Mouse (Mus musculus) heart, embryonic 16.5 days (tissue): ENCODE results near the gene Foxf2. TPM values are rescaled to one million over a fixed set of nuclear protein-coding genes. Genes with fewer than 3 reads are reported as not detected.
A peak's percentile ranks its signal among the peaks of the same experiment; 100 is the strongest.

Source experiments
- ATAC-seq: fragments of 200-750 bp; cut with Nextera tagmentation; replicated peaks from 2 replicates; pipeline ENCODE4 v1.8.0; 2017; ENCODE audit warnings: moderate number of reproducible peaks; ENCODE audit not compliant: insufficient read depth, low FRiP score; ENCODE audit errors: extremely low read depth
- H3K27ac ChIP-seq: fragments of 300-500 bp; sonication (generic); 2 replicates; pipeline ENCODE4 v1.5.1; 2014; ENCODE audit warnings: mild to moderate bottlenecking, low read length, control low read depth, moderate library complexity
- H3K27me3 ChIP-seq: fragments of 300-500 bp; sonication (generic); 2 replicates; pipeline ENCODE4 v1.6.1; 2014; ENCODE audit warnings: low read length, mixed read lengths; ENCODE audit not compliant: control insufficient read depth, insufficient read depth
- H3K36me3 ChIP-seq: fragments of 300-500 bp; sonication (generic); 2 replicates; pipeline ENCODE4 v1.6.1; 2014; ENCODE audit not compliant: control insufficient read depth, insufficient read depth
- H3K4me1 ChIP-seq: fragments of 300-500 bp; sonication (generic); 2 replicates; pipeline ENCODE4 v1.6.1; 2014; ENCODE audit warnings: low read length, mixed read lengths; ENCODE audit not compliant: control insufficient read depth, insufficient read depth
- H3K4me2 ChIP-seq: fragments of 300-500 bp; sonication (generic); 2 replicates; pipeline ENCODE4 v1.6.1; 2014; ENCODE audit warnings: low read depth, mild to moderate bottlenecking, control low read depth, low read length
- H3K4me3 ChIP-seq: fragments of 300-500 bp; sonication (generic); 2 replicates; pipeline ENCODE4 v1.5.1; 2014; ENCODE audit warnings: mild to moderate bottlenecking, control low read depth, low read length
- H3K9ac ChIP-seq: fragments of 300-500 bp; sonication (generic); 2 replicates; pipeline ENCODE4 v1.6.1; 2014; ENCODE audit warnings: low read length, control low read depth
- H3K9me3 ChIP-seq: fragments of 300-500 bp; sonication (generic); replicated peaks from 2 replicates; pipeline ENCODE4 v1.6.1; 2016; ENCODE audit warnings: low read length; ENCODE audit not compliant: control insufficient read depth
- WGBS: fragments of 180-500 bp; shearing (Covaris S2); extraction: QIAGEN DNeasy Blood & Tissue Kit; methylation state at CpG from one replicate; pipeline ENCODE4 v1.1.7; 2014; 5-methylcytosine and 5-hydroxymethylcytosine counted together
- polyA plus RNA-seq: library from polyadenylated mRNA; unstranded; fragments of >200 nt; fragmentation: Nextera tagmentation; extraction: Ambion mirVana; gene quantifications from 2 replicates; pipeline ENCODE4 v1.2.1, GENCODE M21; 2015

Gene Foxf2
- 0.22 and 1.6 TPM in 2 replicates for polyA plus RNA-seq

- no peaks in the 10 kb centered on the region for H3K36me3 ChIP-seq
- peaks cover 95% of the 10 kb centered on the region for H3K27me3 ChIP-seq
- H3K27ac ChIP-seq: no peak within 1 kb of the TSS
- no peaks in the 10 kb centered on the region for H3K9me3 ChIP-seq
- H3K4me2 ChIP-seq: peak within 1 kb of the TSS; percentile 89
- WGBS: under 1% methylated on average over 51 of the region's 74 CpGs
- peaks cover 16% of the 10 kb centered on the region for H3K4me1 ChIP-seq
- no peak for ATAC-seq
- peak within 1 kb of the TSS; percentile 36; the same call in 1 of the 2 replicates for H3K9ac ChIP-seq
- peak within 1 kb of the TSS; percentile 60 for H3K4me3 ChIP-seq
Observed at GRCm38 (mm10) chr13:31625333-31626101, at the start of gene Foxf2. Foxf2 (plus strand) TSS chr13:31625816.

DNA sequence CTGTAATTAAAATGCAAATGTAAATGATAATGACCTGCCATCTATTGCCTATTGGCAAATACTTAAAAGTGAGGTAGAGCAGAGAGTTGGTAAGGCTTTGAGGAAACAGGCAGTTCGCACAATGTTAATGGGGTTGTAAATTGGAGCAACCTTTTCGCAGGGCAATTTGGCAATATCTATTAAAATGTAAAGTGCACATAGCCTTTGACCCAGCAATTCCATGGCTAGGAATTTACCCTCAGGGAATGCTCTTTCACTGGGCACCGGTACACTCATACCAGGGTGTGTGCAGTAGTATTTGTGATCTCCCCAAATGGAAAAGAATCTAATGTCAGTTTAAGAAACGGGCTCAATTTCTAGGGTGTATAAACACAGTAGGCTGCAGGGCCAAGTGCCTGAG lies 48.9 kb upstream of the Foxf2 start:
- WGBS: 77% methylated on average over 4 of the region's 4 CpGs
- H3K27me3 ChIP-seq: peaks cover 10% of the 10 kb centered on the region

DNA sequence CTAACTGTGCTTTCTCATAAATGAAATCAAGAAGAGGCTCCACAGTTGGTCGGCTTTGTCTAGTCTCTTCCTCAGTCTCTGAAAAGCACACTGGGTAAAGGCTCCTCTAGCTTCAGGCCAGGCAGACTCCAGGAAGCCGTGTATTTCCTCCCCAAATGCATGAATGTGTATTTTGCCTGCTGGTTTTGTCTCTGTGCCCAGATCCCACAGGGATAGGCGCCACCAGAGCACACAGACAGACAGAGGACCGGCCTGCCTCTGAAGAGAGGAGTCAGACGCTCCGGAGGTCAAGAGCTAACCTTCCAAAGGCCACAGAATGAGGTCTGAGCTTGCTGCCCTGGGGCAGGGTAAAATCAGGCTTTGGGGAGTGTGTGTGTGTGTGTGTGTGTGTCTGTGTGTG lies 48.0 kb upstream of the Foxf2 start:
- Histone ChIP-seq H3K9ac (no peak overlapping the region), H3K9me3 (no peaks in the 10 kb centered on the region), H3K4me3 (no peak overlapping the region), H3K4me2 (no peak overlapping the region), H3K27me3 (peaks cover 10% of the 10 kb centered on the region), H3K36me3 (no peaks in the 10 kb centered on the region), H3K4me1 (no peaks in the 10 kb centered on the region), H3K27ac (no peak overlapping the region)
- ATAC-seq: no peak; the same call in 1 of the 2 replicates
- WGBS: 44% methylated on average over 6 of the region's 6 CpGs

More for the DNA sequence above, 48.9 kb upstream of the Foxf2 start:
- H3K9me3 ChIP-seq: no peaks in the 10 kb centered on the region
- H3K27ac ChIP-seq: no peak overlapping the region
- no peak for ATAC-seq
- H3K4me1 ChIP-seq: no peaks in the 10 kb centered on the region
- no peak overlapping the region for H3K9ac ChIP-seq
- no peak overlapping the region for H3K4me3 ChIP-seq
- no peaks in the 10 kb centered on the region for H3K36me3 ChIP-seq
- no peak overlapping the region for H3K4me2 ChIP-seq

GRCm38 (mm10) chr13:31578389-31578788 lies 47.2 kb upstream of the Foxf2 start:
- H3K4me2 ChIP-seq: no peak overlapping the region
- H3K9ac ChIP-seq: no peak overlapping the region
- no peaks in the 10 kb centered on the region for H3K4me1 ChIP-seq
- no peak for ATAC-seq
- no peak overlapping the region for H3K27ac ChIP-seq
- no peaks in the 10 kb centered on the region for H3K9me3 ChIP-seq
- H3K36me3 ChIP-seq: no peaks in the 10 kb centered on the region
- 68% methylated on average over 10 of the region's 10 CpGs for WGBS
- H3K4me3 ChIP-seq: no peak overlapping the region
- H3K27me3 ChIP-seq: peaks cover 10% of the 10 kb centered on the region

DNA sequence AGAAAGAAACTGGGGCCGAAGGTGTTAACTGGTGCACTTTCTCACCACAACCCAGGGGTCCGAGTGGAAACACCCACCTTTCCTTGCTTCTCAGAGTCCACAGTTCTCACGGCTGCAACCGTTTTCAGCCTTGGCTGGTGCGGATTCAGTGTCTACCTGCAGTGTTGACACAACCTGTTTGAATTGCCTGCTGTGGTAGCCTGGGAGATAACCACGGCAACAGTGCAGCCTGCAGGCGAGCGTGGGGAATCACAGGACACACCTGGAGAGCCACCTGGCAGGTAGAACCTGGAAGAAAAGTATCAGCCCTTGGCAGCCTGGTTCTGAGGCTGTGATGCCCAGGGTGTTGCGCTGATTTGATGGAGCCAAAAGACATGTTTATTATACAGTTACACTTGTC lies 45.8 kb upstream of the Foxf2 start:
- Histone ChIP-seq H3K4me2 (no peak overlapping the region), H3K9me3 (no peaks in the 10 kb centered on the region), H3K36me3 (no peaks in the 10 kb centered on the region), H3K27ac (no peak overlapping the region), H3K27me3 (peaks cover 10% of the 10 kb centered on the region), H3K4me1 (no peaks in the 10 kb centered on the region), H3K9ac (no peak overlapping the region), H3K4me3 (no peak overlapping the region)
- ATAC-seq: no peak
- 53% methylated on average over 9 of the region's 9 CpGs for WGBS

DNA sequence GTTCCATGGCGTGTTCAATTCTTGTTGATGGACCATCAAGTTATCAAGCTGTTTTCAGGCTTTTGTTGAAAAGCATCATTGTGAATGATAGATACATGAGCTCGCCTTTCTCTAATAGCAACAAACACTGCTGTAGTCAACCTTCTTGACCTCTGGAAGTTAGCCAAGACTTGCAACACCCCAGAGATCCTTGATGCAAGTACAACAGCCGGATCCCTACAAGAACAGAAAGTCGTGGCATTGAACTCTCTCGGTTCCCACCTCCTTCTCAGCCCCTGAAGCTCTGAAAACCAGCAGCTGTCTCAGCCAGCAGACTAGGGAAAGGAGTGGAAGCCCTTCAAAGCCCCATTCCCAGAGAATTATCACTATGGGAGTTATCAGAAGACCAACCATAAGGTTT lies 38.3 kb upstream of the Foxf2 start:
- Histone ChIP-seq H3K36me3 (no peaks in the 10 kb centered on the region), H3K9ac (no peak overlapping the region), H3K4me2 (no peak overlapping the region), H3K27ac (no peak overlapping the region), H3K4me1 (no peaks in the 10 kb centered on the region; the same call in 1 of the 2 replicates), H3K4me3 (no peak overlapping the region), H3K9me3 (no peaks in the 10 kb centered on the region), H3K27me3 (no peaks in the 10 kb centered on the region; the same call in 1 of the 2 replicates)
- WGBS: 50% methylated on average over 5 of the region's 5 CpGs
- ATAC-seq: no peak

GRCm38 (mm10) chr13:31599576-31599975 lies 26.0 kb upstream of the Foxf2 start:
- Histone ChIP-seq H3K4me2 (no peak overlapping the region), H3K36me3 (no peaks in the 10 kb centered on the region), H3K4me1 (no peaks in the 10 kb centered on the region), H3K27me3 (no peaks in the 10 kb centered on the region), H3K27ac (no peak overlapping the region), H3K4me3 (no peak overlapping the region), H3K9ac (no peak overlapping the region), H3K9me3 (peaks cover 2% of the 10 kb centered on the region; the same call in 1 of the 2 replicates)
- WGBS: 65% methylated on average over 5 of the region's 5 CpGs
- ATAC-seq: no peak

DNA sequence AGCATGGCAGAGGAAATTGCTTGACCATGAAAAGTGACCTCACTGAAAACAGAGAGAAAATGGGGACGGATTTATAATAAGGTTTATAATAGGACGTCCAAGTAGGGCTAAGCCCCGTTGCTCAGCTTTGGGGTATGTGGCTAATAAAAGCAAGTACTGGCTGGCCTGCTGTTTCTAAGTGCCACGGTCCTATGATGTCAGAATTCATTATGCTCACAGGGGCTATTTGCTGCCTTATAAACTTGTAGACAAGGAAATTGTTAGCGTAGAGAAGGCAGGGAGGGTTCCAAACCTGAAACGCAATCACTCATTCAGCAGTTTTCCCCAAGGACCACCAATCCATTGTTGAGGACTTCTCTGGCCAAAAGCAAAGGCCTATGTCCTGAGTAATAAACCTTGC lies 21.7 kb upstream of the Foxf2 start:
- Histone ChIP-seq H3K4me1 (no peaks in the 10 kb centered on the region), H3K36me3 (no peaks in the 10 kb centered on the region), H3K4me3 (no peak overlapping the region), H3K9me3 (no peaks in the 10 kb centered on the region), H3K9ac (no peak overlapping the region), H3K4me2 (no peak overlapping the region), H3K27me3 (peaks cover 2% of the 10 kb centered on the region; the same call in 1 of the 2 replicates), H3K27ac (no peak overlapping the region)
- no peak for ATAC-seq
- 71% methylated on average over 6 of the region's 6 CpGs for WGBS

DNA sequence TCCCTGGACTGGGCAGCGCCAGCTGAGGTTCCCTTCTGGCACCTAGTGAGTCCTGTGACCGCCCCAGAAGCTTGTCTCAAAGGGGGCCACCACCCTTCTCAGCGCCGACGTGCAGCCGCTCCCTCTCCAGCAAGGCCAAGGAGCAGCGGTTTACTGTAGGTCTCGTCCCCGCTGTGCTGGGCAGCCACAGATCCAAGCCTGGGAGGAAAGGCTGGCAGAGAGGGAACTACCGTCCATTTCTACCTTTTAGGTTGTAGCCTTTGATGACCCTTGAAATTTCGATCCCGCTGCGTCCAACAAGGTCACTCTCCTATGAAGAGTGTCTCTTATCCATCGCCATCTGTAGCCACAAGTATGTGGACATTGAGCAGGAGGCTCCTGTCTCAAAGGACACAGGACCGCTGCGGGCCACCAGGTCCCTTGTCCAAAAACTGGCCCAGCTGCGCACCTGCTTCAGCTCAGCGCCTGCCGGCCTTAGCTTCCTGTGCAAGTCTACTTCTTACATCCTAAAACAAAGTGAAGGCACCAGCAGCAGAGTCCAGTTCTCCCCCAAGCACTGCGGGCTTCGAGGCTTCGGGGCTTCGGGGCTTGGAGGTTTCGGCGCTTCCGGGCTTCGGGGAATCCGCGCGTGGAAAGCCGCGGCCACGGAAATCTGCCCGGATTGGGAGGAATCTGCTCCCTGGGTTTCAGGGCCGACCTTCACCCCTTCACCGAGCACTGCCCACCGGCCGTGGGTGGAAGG lies 10.7 kb upstream of the Foxf2 start:
- H3K9me3 ChIP-seq: no peaks in the 10 kb centered on the region
- H3K4me1 ChIP-seq: peaks cover 9% of the 10 kb centered on the region
- no peak overlapping the region for H3K4me2 ChIP-seq
- H3K4me3 ChIP-seq: no peak overlapping the region
- H3K27me3 ChIP-seq: peaks cover 88% of the 10 kb centered on the region
- H3K27ac ChIP-seq: no peak overlapping the region
- 7% methylated on average over 38 of the region's 38 CpGs for WGBS
- no peak overlapping the region for H3K9ac ChIP-seq
- ATAC-seq: no peak
- H3K36me3 ChIP-seq: no peaks in the 10 kb centered on the region
